Mouse (Mus musculus): ENCODE data around the gene Mfap1b. TPM values are rescaled to one million over a fixed set of nuclear protein-coding genes. Genes with fewer than 3 reads are reported as not detected.

Mfap1b gene
- total RNA-seq, 2 experiments from 2014 or later = 47.8 to 52.9 TPM

DNA sequence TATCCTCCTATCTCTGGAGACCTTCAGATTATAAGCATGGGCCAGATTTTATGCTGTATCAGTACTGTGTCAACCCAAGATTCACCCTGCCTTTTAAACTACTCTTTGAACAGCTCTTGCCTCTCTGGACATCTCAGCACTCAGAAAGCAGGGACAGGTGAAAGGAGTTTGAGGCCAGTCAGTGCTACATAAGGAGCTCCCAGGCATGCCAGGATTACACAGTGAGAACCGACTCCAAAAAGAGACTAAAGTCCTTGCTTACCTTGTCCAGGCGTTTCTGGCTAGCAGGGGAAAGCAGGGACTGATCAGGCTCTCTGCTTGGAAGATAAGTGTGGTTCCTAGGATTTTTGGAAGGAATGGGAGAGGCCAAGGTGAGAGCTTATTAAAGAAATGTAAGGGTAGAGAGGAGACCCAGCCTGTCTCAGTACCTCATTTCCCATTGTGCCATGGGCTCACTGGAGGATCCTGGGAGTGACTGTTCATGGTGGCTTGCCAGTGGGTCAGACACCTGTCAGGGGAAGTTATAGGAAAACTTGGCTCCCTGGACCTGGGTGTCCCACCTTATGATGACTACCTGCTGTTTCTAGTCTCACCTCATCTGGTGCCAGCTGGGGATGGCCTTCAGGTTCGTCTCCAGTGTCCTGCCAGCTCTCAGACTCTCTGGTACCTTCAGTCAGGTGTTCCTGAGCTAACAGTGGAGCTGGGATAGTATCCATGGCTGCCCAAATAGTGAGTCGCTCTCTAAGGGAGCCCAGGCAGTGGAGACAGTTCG, 32.8 kb downstream of the Mfap1b start:
- no peak for DNase-seq (ENCODE audit: low spot score in 2 of 2)

DNA sequence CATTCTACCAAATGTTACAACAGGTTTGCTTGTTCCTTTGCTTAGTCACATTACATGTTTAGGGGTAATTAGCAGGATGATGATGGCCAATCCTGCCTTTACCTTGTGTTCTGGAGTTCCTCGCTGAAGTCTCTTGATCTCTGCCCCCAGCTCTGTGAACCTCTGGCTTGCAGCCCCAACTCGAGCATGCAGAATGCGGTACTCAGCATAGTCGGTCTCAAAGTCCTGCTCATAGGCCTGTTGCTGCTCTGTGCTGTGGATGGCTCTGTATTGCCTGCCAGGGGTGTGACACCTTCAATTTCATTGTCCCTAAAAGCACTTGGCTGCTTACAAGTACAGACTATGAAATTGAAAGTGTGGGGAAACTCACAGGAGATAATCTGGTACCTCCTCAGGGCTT, 34.1 kb downstream of the Mfap1b start:
- DNase-seq (ENCODE audit: low spot score in 2 of 2) = no peak

DNA sequence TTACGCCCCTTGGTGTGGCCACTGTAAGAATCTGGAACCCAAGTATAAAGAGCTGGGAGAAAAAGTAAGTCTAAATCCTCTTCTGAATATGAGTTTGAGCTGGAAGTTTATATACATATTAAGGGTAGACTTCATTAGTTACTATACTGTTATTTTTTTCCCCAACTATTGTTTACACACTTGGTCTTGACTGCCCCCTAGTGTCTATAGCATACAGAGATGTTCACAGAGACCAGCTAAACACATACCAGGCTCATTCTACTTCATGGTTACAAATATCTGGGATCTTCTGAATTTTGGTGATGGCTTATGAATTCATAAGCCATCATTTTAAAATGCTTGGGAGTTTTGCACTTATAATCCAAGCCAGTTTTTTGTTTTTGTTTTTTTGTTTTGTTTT, 39.0 kb downstream of the Mfap1b start:
- no peak for DNase-seq (ENCODE audit: low spot score in 2 of 2)

DNA sequence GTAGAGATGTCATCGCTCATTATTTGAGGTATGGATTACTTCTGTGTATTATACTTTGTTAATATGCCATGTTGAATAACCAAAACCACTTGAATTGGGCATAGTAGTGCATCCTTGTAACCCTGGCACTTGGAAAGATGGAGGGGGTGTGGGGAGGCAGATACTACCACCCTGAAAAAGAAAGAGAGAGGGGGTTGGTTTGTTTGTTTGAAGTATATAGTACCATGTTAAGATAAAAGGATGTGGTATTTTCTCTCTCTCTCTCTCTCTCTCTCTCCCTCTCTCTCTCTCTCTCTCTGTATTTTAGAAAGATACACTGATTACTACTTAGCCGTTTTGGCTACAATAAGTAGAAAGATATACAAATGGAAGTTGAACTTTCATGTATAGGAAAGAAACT, 48.0 kb downstream of the Mfap1b start:
- no peak for DNase-seq (ENCODE audit: low spot score in 2 of 2)

DNA sequence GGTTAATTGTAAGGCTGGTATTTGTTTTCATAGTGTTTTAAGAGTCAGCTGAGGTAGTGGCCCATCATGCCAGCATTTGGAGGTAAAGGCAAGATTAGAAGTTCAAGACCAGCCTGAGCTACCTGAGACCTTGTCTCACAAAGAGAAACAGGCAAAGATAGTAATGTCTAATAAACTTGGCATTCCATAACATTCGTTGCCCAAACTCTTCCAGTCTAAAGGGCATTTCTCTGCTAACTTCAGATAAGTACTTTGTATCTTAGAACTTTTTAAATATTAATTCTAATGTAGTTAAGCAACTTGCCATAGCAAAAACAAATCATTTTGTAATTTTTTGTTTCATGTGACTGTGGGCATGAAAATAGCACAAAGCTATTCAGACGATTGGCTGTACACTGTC, 50.7 kb downstream of the Mfap1b start:
- no peak for DNase-seq (ENCODE audit: low spot score in 2 of 2)

DNA sequence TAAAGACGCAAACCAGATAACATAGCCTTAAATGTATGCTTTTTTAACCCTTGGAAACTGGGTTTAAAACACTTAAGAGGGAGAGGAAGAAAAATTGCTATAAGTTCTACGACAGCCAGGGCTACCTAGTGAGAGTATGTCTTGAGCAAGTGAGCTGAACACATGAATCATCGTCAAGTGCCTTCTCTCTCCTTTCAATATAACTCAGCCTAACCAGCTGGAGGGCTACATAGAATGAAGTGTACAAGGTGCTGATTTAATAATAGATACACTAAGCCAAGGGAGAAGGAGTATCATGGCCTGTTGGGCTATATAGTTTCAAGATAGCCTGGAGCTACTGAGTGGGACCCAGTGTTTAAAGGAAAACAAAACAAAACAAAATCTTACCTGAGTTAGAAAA, 55.4 kb downstream of the Mfap1b start:
- DNase-seq (ENCODE audit: low spot score in 2 of 2) = no peak

DNA sequence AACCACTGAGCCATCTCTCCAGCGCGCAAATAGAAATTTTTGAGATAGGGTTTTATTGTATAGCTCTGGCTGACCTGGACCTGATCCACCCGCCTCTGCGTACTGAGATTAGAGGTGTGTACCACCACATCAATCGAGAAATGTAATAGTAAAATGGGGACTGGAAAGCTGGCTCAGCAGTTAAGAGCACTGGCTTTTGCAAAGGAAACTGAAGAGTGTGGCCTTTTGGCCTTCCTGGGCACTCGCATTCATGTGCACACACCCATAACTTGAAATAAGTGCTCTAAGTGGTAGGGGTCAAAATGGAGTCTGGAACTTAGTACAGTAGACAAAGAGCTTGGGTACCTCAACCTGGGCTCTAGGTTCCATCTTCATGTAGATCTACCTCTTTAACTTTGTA, 57.5 kb downstream of the Mfap1b start:
- DNase-seq (ENCODE audit: low spot score in 2 of 2) = no peak

DNA sequence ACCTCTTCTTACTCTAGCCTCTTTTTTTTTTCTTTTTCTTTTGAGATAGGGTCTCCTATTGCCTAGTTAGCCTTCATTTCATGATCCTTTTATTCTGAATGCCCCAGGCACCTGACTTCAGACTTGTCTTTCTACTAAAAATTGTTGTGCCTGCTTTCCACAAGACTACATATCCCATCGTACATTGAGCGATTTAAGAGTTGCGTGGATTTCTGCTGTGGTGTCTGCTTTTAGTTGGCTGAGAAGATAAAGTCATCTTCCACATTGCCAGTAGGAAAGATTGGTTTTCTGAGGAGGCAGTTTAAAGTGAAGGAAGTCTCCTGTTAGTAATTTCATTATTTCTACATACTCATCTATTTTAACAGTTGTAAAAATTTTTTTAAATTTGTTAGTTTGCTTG, 58.3 kb downstream of the Mfap1b start:
- no peak for DNase-seq (ENCODE audit: low spot score in 2 of 2)

DNA sequence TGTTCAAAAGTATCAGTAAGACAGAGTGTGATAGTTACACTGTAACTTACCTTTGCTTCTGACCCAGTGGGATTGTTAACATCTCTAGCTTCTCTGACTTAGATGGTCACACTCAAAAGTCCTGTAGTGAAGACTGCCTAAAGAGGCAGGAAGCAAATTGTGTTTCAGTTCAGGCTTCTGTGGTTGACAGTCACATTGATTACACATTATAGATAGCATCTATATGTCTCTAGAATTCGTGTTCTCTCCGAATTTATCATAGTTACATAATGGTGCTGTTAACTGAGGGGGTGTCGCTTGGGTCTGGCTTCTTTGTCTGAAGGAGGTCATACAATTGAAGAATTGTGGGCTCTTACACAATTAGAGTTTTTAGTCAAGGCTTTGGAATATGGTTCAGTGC, 58.8 kb downstream of the Mfap1b start:
- DNase-seq (ENCODE audit: low spot score in 2 of 2) = no peak

DNA sequence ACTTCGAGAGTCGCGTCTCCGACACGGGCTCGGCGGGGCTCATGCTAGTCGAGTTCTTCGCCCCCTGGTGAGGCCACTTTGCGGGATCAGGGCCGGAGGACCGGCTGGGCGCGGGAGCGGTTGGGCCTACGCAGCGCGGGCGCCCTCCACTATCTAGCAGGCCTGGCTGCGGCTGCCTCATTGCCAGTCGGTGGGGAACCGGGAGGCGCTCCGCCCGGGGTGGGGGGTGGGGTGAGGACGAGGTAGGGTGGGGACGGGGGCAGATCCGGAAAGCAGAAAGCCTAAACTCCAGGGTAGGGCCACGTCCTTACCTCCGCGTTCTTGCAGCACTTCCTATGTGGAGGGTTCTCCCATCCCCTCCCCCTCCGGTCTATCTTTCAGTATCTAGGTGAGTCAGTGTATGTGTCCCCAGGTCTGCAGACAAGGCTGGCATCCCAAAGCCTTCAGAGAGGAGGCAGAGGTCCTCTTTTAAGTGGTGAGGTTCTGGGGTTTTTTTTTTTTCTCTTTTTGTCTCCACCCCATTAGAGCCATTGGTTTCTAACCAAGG, 59.7 kb downstream of the Mfap1b start:
- DNase-seq (ENCODE audit: low spot score in 2 of 2) = peak in 1 of 2 experiments; percentile 47

DNA sequence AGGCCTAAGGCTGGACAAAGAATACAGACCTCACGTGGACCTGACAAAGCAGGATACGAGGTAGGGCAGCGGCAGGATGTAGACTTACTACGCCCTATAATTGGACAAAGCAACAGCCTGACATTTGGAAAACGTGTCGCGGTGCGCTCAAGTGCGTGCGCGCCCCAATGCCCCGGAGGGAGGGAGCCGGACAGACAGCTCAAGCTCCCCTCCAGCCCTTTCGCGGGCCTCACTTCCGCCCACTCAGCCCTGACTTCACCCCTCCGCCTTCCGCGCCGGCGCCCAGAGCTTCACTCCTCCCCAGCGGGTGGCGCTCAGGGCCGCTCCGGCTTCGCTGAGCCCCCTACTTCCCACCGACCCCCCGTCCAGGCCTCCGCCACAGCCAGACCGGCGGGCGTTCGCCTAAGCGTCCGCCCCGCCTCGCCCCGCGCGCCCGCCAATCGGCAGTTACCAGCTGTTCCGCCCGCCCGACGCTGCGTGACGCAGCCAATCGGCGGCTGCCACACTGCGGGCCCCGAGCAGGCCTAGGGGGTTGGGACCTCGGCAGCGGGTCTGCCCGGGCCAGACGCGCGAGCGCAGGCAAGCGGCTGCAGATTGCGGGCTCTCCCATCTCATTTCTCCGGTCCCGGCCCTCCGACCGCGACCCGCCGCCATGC, 60.4 kb downstream of the Mfap1b start, which contains the start of the genes Pdia3 and Catsper2:
Gene Pdia3, plus strand, starts transcription at position 389 of the 656 bp plus-strand sequence.
Gene Catsper2, minus strand, starts transcription at position 406 of the 656 bp plus-strand sequence.
- peak; percentile 96 to 97 for DNase-seq (ENCODE audit: low spot score in 2 of 2)

DNA sequence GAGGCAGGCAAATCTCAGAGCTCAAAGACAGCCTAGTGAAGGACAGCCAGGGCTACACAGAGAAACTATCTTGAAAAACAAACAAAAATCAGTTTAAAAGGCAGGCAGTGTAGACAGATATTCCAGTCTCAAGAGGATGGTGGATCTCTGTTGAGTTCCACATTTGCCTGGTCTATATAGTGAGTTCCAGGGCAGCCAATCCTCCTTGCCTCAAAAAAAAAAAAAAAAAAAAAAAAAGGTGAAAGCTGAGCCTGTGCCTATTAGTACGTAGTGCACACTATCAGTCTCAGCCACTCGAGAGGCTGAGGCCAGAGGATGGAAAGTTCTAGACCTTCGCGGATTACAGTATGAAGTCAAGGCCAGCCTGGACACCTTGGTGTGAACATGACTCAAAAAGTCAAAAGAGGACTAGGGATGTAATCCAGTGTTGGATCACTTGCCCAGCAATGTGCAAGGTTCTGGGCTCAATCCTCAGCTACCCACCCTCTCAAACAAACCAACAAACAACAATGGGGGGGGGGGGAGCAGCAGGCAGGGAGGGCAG, 61.0 kb downstream of the Mfap1b start:
- no peak for DNase-seq (ENCODE audit: low spot score in 2 of 2)

Small RNA genes lying within 50 kb of the gene (microRNA-seq; reads per million reads assigned to microRNA genes)
- gene Gm22953 = 0 reads per million in 2 experiments

Other genes starting within 250 kb of the Mfap1b start
- gene Trp53bp1, start 202.7 kb downstream of the Mfap1b start, total RNA-seq (2021) = 100 to 1,000 TPM; 128 to 144 TPM
- 100 to 1,000 TPM; 595 to 602 TPM for gene Map1a, start 184.5 kb downstream of the Mfap1b start, total RNA-seq (2021)
- 100 to 1,000 TPM; 106 to 109 TPM for gene Ppip5k1, start 118.7 kb downstream of the Mfap1b start, total RNA-seq (2021)
- gene Ckmt1, start 116.4 kb downstream of the Mfap1b start, total RNA-seq (2021) = 100 to 1,000 TPM; 380 to 418 TPM
- gene Strc, start 86.9 kb downstream of the Mfap1b start, total RNA-seq (2021) = under 1 TPM; 0.58 to 0.77 TPM
- 100 to 1,000 TPM; 189 to 197 TPM for gene Pdia3, start 60.3 kb downstream of the Mfap1b start, total RNA-seq (2021)
- gene Catsper2, start 60.3 kb downstream of the Mfap1b start, total RNA-seq (2021) = 1 to 10 TPM; 3.4 to 4.6 TPM
- gene Ell3, start 29.8 kb downstream of the Mfap1b start, total RNA-seq (2021) = not detected
- gene Serf2, start 24.9 kb downstream of the Mfap1b start, total RNA-seq (2021) = 100 to 1,000 TPM; 141 to 144 TPM
- gene Hypk, start 20.8 kb downstream of the Mfap1b start, total RNA-seq (2021) = 10 to 100 TPM; 17.8 to 18.0 TPM
- under 1 TPM; 0.40 to 0.56 TPM for gene Serinc4, start 17.3 kb downstream of the Mfap1b start, total RNA-seq (2021)
- gene Mfap1a, start 32.6 kb upstream of the Mfap1b start, total RNA-seq (2021) = 10 to 100 TPM; 31.0 to 31.4 TPM
- 1 to 10 TPM; 2.5 to 2.7 TPM for gene Wdr76, start 32.7 kb upstream of the Mfap1b start, total RNA-seq (2021)

Data from layer of hippocampus, adult 18-20 months (tissue).